Mouse (Mus musculus): ENCODE measurements around the gene Hsf2bp. TPM values are rescaled to one million over a fixed set of nuclear protein-coding genes. Genes with fewer than 3 reads are reported as not detected.

Gene Hsf2bp
- polyA plus RNA-seq, 1 experiment from 2014 or later = 0.44 TPM

DNA sequence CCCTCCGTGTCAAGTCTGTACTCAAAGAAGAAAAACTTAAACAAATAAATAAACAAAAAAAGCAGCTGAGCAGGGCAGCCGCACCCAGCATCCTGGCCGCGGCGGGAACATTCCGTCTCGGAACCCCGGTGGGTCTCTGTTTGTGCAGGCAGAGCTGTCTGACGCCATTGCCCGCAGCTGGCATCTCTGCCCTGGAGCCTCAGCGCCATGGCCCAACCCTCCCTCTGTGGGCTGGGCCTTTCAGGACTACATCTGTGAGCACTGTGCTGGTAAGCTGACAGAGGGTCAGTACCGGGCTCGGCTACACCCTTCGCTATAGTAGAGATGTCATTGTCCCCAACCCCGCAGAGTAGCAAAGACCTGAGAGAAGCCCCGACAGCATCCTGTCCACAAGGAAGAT is 123.8 kb downstream of the Hsf2bp start:
- Histone ChIP-seq H3K4me1 (ENCODE audit: control insufficient read depth, insufficient read depth, low read length) (peaks cover 18% of the 10 kb centered on the region; the same call in 1 of the 2 replicates), H3K4me3 (ENCODE audit: low read depth, low read length) (no peak overlapping the region), H3K36me3 (ENCODE audit: control insufficient read depth, insufficient read depth, low read length) (no peaks in the 10 kb centered on the region), H3K27ac (ENCODE audit: low read depth, low read length) (no peak overlapping the region), H3K9ac (ENCODE audit: low read depth, low read length) (no peak overlapping the region), H3K27me3 (ENCODE audit: control insufficient read depth, insufficient read depth, low read length) (no peaks in the 10 kb centered on the region), H3K9me3 (replicated peaks; ENCODE audit: control insufficient read depth, low read length) (no peaks in the 10 kb centered on the region), H3K4me2 (no peak overlapping the region)
- WGBS (ENCODE audit: insufficient replicate concordance) = 79% methylated on average over 16 of the region's 16 CpGs
- ATAC-seq (replicated peaks; ENCODE audit: insufficient number of reproducible peaks, low FRiP score, low TSS enrichment) = no peak

DNA sequence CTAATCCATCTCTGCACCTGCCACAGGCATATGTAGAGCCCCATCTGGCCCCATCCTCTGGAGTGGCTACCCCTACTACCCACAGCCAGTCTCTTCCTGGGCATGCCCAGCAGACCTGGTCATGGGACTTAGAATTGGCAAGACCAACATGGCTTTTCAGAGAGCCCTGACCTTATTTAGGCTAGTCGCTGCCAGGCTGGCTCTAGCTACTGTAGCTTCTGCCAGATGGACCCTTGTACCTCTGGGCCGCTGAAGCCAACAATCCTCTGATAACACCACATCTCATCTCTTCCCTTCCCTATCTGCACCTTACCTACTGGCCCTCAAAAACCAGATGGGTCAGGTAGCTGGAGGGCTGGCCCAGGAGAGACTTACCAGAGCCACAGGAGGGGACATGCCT is 127.2 kb downstream of the Hsf2bp start:
- 93% methylated on average over 2 of the region's 2 CpGs for WGBS (ENCODE audit: insufficient replicate concordance)
- Histone ChIP-seq H3K27ac (ENCODE audit: low read depth, low read length) (no peak overlapping the region), H3K36me3 (ENCODE audit: control insufficient read depth, insufficient read depth, low read length) (no peaks in the 10 kb centered on the region), H3K4me1 (ENCODE audit: control insufficient read depth, insufficient read depth, low read length) (peaks cover 5% of the 10 kb centered on the region; the same call in 1 of the 2 replicates), H3K9ac (ENCODE audit: low read depth, low read length) (no peak overlapping the region), H3K9me3 (replicated peaks; ENCODE audit: control insufficient read depth, low read length) (no peaks in the 10 kb centered on the region), H3K4me3 (ENCODE audit: low read depth, low read length) (no peak overlapping the region), H3K4me2 (no peak overlapping the region), H3K27me3 (ENCODE audit: control insufficient read depth, insufficient read depth, low read length) (no peaks in the 10 kb centered on the region)
- ATAC-seq (replicated peaks; ENCODE audit: insufficient number of reproducible peaks, low FRiP score, low TSS enrichment) = no peak

DNA sequence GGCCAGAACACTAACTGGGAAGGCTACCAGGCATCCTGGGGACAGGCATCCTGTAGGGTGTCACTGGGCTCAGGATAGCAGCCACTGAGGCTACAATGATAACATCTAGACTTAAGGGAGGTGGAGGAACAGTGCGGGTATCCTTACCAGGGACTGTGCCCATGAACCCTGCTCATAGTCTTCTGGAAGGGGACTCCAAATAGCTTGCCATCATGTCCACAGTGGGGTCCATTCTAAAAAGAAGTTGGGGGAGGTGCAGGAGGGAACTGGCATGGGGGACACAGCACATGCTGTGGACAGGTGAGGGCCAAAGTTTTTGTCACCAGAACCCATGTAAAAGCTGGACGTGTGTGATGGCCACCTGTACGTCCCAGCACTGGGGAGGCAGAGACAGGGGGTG is 129.7 kb downstream of the Hsf2bp start:
- WGBS (ENCODE audit: insufficient replicate concordance) = 78% methylated on average over 3 of the region's 3 CpGs
- Histone ChIP-seq H3K9ac (ENCODE audit: low read depth, low read length) (no peak overlapping the region), H3K36me3 (ENCODE audit: control insufficient read depth, insufficient read depth, low read length) (no peaks in the 10 kb centered on the region), H3K4me1 (ENCODE audit: control insufficient read depth, insufficient read depth, low read length) (peaks cover 8% of the 10 kb centered on the region), H3K4me3 (ENCODE audit: low read depth, low read length) (no peak overlapping the region), H3K27ac (ENCODE audit: low read depth, low read length) (no peak overlapping the region), H3K27me3 (ENCODE audit: control insufficient read depth, insufficient read depth, low read length) (no peaks in the 10 kb centered on the region), H3K4me2 (no peak overlapping the region), H3K9me3 (replicated peaks; ENCODE audit: control insufficient read depth, low read length) (no peaks in the 10 kb centered on the region)
- ATAC-seq (replicated peaks; ENCODE audit: insufficient number of reproducible peaks, low FRiP score, low TSS enrichment) = no peak

DNA sequence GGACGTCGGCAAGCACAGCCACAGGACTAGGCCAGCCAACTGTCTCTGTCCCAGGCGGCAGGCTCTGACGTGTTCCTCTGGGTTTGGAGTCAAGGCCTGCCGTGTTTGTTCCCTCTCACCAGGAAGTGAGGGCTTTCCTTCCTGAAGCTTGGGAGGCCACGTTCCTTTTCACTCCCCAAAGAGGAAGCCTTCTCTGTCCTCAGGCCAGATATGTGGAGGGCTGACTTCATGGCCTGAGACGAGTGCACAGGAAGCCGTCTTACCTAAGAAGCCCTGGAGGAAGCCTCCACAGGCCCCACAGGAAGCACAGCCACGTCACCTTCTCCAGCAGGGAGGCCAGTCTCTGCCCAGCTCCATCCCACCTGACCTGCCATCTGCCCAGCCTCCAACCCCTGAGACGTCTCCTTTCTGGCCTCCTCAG is 130.3 kb downstream of the Hsf2bp start:
- ATAC-seq (replicated peaks; ENCODE audit: insufficient number of reproducible peaks, low FRiP score, low TSS enrichment) = no peak
- 0 out of 2 replicates have a peak overlapping the region, but pooled peaks have one; percentile 1 for H3K9ac ChIP-seq (ENCODE audit: low read depth, low read length)
- no peaks in the 10 kb centered on the region for H3K9me3 ChIP-seq (replicated peaks; ENCODE audit: control insufficient read depth, low read length)
- no peak overlapping the region for H3K4me2 ChIP-seq
- 51% methylated on average over 10 of the region's 10 CpGs for WGBS (ENCODE audit: insufficient replicate concordance)
- H3K27me3 ChIP-seq (ENCODE audit: control insufficient read depth, insufficient read depth, low read length) = no peaks in the 10 kb centered on the region
- no peak overlapping the region for H3K4me3 ChIP-seq (ENCODE audit: low read depth, low read length)
- H3K27ac ChIP-seq (ENCODE audit: low read depth, low read length) = peak overlapping the region; percentile 54; the same call in 1 of the 2 replicates
- H3K4me1 ChIP-seq (ENCODE audit: control insufficient read depth, insufficient read depth, low read length) = peaks cover 9% of the 10 kb centered on the region
- no peaks in the 10 kb centered on the region for H3K36me3 ChIP-seq (ENCODE audit: control insufficient read depth, insufficient read depth, low read length)

DNA sequence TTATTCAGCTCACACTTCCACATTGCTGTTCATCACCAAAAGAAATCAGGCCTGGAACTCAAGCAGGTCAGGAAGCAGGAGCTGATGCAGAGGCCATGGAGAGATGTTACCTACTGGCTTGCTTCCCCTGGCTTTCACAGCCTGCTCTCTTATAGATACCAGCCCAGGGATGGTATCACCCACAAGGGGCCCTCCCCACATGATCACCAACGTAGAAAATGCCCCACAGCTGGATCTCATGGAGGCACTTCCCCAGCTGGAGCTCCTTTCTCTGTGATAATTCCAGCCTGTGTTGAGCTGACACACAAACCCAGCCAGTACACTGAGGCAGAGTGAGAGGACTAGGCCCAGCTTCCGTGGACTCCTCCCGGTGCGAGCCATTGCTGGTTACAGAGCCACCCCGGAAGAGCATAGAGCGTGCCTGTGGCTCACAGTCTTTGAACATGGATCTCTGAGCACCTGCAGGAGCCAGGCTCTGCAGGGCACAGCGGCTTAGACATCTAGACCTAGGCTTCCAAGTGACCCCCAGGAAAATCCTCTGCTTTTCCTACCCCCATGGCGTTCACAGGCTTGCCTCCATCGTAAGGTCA is 130.9 kb downstream of the Hsf2bp start:
- WGBS (ENCODE audit: insufficient replicate concordance) = 75% methylated on average over 9 of the region's 9 CpGs
- Histone ChIP-seq H3K4me2 (no peak overlapping the region), H3K4me1 (ENCODE audit: control insufficient read depth, insufficient read depth, low read length) (peaks cover 9% of the 10 kb centered on the region), H3K27ac (ENCODE audit: low read depth, low read length) (peak overlapping the region; percentile 54; the same call in 1 of the 2 replicates), H3K36me3 (ENCODE audit: control insufficient read depth, insufficient read depth, low read length) (no peaks in the 10 kb centered on the region), H3K9me3 (replicated peaks; ENCODE audit: control insufficient read depth, low read length) (no peaks in the 10 kb centered on the region), H3K4me3 (ENCODE audit: low read depth, low read length) (no peak overlapping the region), H3K9ac (ENCODE audit: low read depth, low read length) (0 out of 2 replicates have a peak overlapping the region, but pooled peaks have one; percentile 1), H3K27me3 (ENCODE audit: control insufficient read depth, insufficient read depth, low read length) (no peaks in the 10 kb centered on the region)
- ATAC-seq (replicated peaks; ENCODE audit: insufficient number of reproducible peaks, low FRiP score, low TSS enrichment) = no peak

DNA sequence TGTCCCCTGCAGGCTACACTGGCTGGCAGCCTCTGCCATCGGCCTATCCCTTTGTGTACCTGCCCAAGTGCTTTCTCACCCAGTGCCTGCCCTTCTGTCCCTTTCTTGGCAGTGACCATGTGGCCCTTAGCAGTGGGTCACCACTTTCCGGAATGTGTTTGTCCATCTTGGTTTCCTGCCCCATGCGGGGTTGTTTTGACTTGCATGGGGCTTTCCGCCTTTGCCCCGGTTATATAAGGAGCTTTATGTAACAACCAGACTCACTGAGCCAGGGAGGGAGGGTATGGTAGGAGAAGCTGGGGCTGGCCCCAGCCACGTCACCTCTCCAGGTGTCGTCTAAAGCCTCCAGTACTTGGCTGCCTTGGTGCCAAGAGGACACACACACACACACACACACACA is 132.1 kb downstream of the Hsf2bp start:
- WGBS (ENCODE audit: insufficient replicate concordance) = 89% methylated on average over 7 of the region's 7 CpGs
- no peak overlapping the region for H3K9ac ChIP-seq (ENCODE audit: low read depth, low read length)
- H3K36me3 ChIP-seq (ENCODE audit: control insufficient read depth, insufficient read depth, low read length) = no peaks in the 10 kb centered on the region
- H3K27ac ChIP-seq (ENCODE audit: low read depth, low read length) = no peak overlapping the region
- no peak for ATAC-seq (replicated peaks; ENCODE audit: insufficient number of reproducible peaks, low FRiP score, low TSS enrichment)
- H3K4me3 ChIP-seq (ENCODE audit: low read depth, low read length) = no peak overlapping the region
- no peaks in the 10 kb centered on the region for H3K27me3 ChIP-seq (ENCODE audit: control insufficient read depth, insufficient read depth, low read length)
- H3K9me3 ChIP-seq (replicated peaks; ENCODE audit: control insufficient read depth, low read length) = no peaks in the 10 kb centered on the region
- H3K4me2 ChIP-seq = no peak overlapping the region
- H3K4me1 ChIP-seq (ENCODE audit: control insufficient read depth, insufficient read depth, low read length) = peaks cover 9% of the 10 kb centered on the region

DNA sequence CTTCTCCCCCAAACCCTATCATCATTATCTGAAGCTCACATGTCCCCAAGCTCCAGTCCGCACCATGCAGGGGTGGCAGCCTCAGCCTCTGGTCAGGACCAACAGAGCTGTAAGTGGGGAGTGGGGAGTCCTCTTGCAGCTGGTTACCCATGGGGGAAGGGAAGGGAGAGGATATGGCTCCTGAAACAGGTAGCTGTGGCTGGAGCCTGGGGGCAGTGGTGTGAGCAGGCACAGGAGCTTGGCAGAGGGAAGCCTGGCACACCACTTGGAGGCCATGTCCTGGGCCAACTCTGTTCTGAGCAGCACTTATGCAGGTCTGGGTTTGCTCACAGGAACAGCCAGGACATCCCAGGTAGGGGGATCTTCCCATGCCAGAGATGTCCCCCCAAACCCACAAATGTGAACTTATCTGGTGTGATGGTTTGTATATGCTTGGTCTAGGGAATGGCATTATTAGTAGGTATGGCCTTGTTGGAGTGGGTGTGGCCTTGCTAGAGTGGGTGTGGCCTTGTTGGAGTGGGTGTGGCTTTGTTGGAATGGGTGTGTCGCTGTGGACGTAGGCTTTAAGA is 133.4 kb downstream of the Hsf2bp start:
- no peak overlapping the region for H3K9ac ChIP-seq (ENCODE audit: low read depth, low read length)
- H3K27me3 ChIP-seq (ENCODE audit: control insufficient read depth, insufficient read depth, low read length) = no peaks in the 10 kb centered on the region
- H3K36me3 ChIP-seq (ENCODE audit: control insufficient read depth, insufficient read depth, low read length) = no peaks in the 10 kb centered on the region
- ATAC-seq (replicated peaks; ENCODE audit: insufficient number of reproducible peaks, low FRiP score, low TSS enrichment) = no peak
- WGBS (ENCODE audit: insufficient replicate concordance) = 71% methylated on average over 3 of the region's 3 CpGs
- H3K4me3 ChIP-seq (ENCODE audit: low read depth, low read length) = no peak overlapping the region
- no peak overlapping the region for H3K4me2 ChIP-seq
- no peak overlapping the region for H3K27ac ChIP-seq (ENCODE audit: low read depth, low read length)
- no peaks in the 10 kb centered on the region for H3K9me3 ChIP-seq (replicated peaks; ENCODE audit: control insufficient read depth, low read length)
- peaks cover 9% of the 10 kb centered on the region for H3K4me1 ChIP-seq (ENCODE audit: control insufficient read depth, insufficient read depth, low read length)

DNA sequence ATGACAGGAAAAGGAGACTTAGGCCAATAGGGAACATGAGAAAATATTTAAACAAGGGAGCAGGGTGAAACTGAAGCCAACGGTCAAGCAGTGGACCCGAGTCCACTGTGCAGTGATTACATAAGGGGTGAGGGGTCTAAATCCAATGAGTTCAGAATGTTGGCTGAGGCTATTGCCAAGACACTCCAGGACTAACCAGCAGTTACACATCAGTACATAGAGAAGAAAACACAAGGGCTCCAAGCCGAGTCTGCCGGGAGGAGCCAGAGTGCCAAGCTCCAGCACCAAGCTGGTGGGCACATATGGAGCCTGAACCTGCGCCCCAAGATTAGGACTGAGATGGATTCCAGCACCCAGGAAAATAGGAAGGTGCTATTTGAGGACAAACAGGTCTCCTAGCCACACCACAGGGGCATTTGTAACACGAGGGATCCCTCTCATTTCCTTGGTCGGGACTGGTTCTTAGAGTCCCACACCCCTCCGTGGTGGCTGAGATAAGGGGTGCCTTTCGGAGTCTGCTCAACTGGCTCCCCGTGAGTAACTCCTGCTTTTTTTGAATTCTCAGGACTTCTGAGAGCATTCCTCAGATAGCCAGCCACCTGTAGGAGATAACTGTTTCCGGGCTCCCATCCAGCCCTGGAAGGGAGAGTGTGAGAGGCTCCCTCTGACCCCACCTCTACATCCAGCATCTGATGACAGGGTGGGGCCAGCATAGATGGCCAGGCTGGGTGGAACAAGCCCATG is 134.5 kb downstream of the Hsf2bp start:
- H3K9ac ChIP-seq (ENCODE audit: low read depth, low read length) = no peak overlapping the region
- H3K4me3 ChIP-seq (ENCODE audit: low read depth, low read length) = no peak overlapping the region
- H3K27me3 ChIP-seq (ENCODE audit: control insufficient read depth, insufficient read depth, low read length) = no peaks in the 10 kb centered on the region
- H3K4me1 ChIP-seq (ENCODE audit: control insufficient read depth, insufficient read depth, low read length) = peaks cover 16% of the 10 kb centered on the region
- WGBS (ENCODE audit: insufficient replicate concordance) = 25% methylated on average over 11 of the region's 11 CpGs
- peak overlapping the region; percentile 22; the same call in 1 of the 2 replicates for H3K4me2 ChIP-seq
- no peaks in the 10 kb centered on the region for H3K36me3 ChIP-seq (ENCODE audit: control insufficient read depth, insufficient read depth, low read length)
- H3K9me3 ChIP-seq (replicated peaks; ENCODE audit: control insufficient read depth, low read length) = no peaks in the 10 kb centered on the region
- ATAC-seq (replicated peaks; ENCODE audit: insufficient number of reproducible peaks, low FRiP score, low TSS enrichment) = no peak
- peak overlapping the region; percentile 50 for H3K27ac ChIP-seq (ENCODE audit: low read depth, low read length)

Data from heart, embryonic 11.5 days (tissue).